Mouse (Mus musculus) neural tube, embryonic 14.5 days (tissue): ENCODE results near the gene Neurog1. TPM values are rescaled to one million over a fixed set of nuclear protein-coding genes. Genes with fewer than 3 reads are reported as not detected.
A peak's percentile ranks its signal among the peaks of the same experiment; 100 is the strongest.

Experiments used
- ATAC-seq: fragments of 200-750 bp; cut with Nextera tagmentation; 2 replicates; pipeline ENCODE4 v1.8.0; 2017; ENCODE audit warnings: low read depth, mild to moderate bottlenecking, moderate TSS enrichment, moderate library complexity
- H3K27ac ChIP-seq: fragments of 300-500 bp; sonication (generic); 2 replicates; pipeline ENCODE4 v1.5.1; 2014; ENCODE audit warnings: low read depth, mild to moderate bottlenecking, control low read depth, low read length, moderate library complexity, mixed read lengths
- H3K27me3 ChIP-seq: fragments of 300-500 bp; sonication (generic); 2 replicates; pipeline ENCODE4 v1.6.1; 2014; ENCODE audit warnings: low read length; ENCODE audit not compliant: control insufficient read depth, insufficient read depth
- H3K36me3 ChIP-seq: fragments of 300-500 bp; sonication (generic); 2 replicates; pipeline ENCODE4 v1.6.1; 2014; ENCODE audit warnings: low read length, mixed read lengths; ENCODE audit not compliant: control insufficient read depth, insufficient read depth
- H3K4me1 ChIP-seq: fragments of 300-500 bp; sonication (generic); 2 replicates; pipeline ENCODE4 v1.6.1; 2014; ENCODE audit warnings: low read length; ENCODE audit not compliant: control insufficient read depth, insufficient read depth
- H3K4me2 ChIP-seq: fragments of 300-500 bp; sonication (generic); 2 replicates; pipeline ENCODE4 v1.6.1; 2014; ENCODE audit warnings: mild to moderate bottlenecking, low read depth, low read length, control low read depth
- H3K4me3 ChIP-seq: fragments of 300-500 bp; sonication (generic); 2 replicates; pipeline ENCODE4 v1.5.1; 2014; ENCODE audit warnings: low read depth, low read length, control low read depth, mixed read lengths
- H3K9ac ChIP-seq: fragments of 300-500 bp; sonication (generic); replicated peaks from 2 replicates; pipeline ENCODE4 v1.6.1; 2014; ENCODE audit warnings: low read depth, mild to moderate bottlenecking, control low read depth, low read length, mixed read lengths
- H3K9me3 ChIP-seq: fragments of 300-500 bp; sonication (generic); 2 replicates; pipeline ENCODE4 v1.6.1; 2016; ENCODE audit warnings: low read length; ENCODE audit not compliant: control insufficient read depth
- WGBS: fragments of 180-500 bp; shearing (Covaris S2); extraction: QIAGEN DNeasy Blood & Tissue Kit; methylation state at CpG from one replicate; pipeline ENCODE4 v1.1.7; 2014; 5-methylcytosine and 5-hydroxymethylcytosine counted together
- polyA plus RNA-seq: library from polyadenylated mRNA; unstranded; fragments of >200 nt; fragmentation: Nextera tagmentation; extraction: Ambion mirVana; gene quantifications from 2 replicates; pipeline ENCODE4 v1.2.1, GENCODE M21; 2014

The Neurog1 gene
- polyA plus RNA-seq, 1 experiment from 2014 or later: 0.16 TPM

GRCm38 (mm10) chr13:56209067-56209411 is 42.9 kb downstream of the Neurog1 start:
- Histone ChIP-seq H3K9ac (no peak overlapping the region), H3K4me1 (peaks cover 4% of the 10 kb centered on the region; the same call in 1 of the 2 replicates), H3K27me3 (peaks cover 7% of the 10 kb centered on the region; the same call in 1 of the 2 replicates), H3K36me3 (no peaks in the 10 kb centered on the region), H3K4me2 (peak overlapping the region; percentile 17; the same call in 1 of the 2 replicates), H3K9me3 (peaks cover 6% of the 10 kb centered on the region; the same call in 1 of the 2 replicates), H3K4me3 (no peak overlapping the region), H3K27ac (no peak overlapping the region)
- WGBS: 16% methylated on average over 8 of the region's 8 CpGs
- ATAC-seq: 0 out of 2 replicates have a peak, but pooled peaks have one; percentile 28

- Histone ChIP-seq H3K4me3 (no peak overlapping the region), H3K9me3 (peaks cover 6% of the 10 kb centered on the region; the same call in 1 of the 2 replicates), H3K4me1 (peaks cover 4% of the 10 kb centered on the region; the same call in 1 of the 2 replicates), H3K27me3 (peaks cover 7% of the 10 kb centered on the region; the same call in 1 of the 2 replicates), H3K4me2 (peak overlapping the region; percentile 17; the same call in 1 of the 2 replicates), H3K27ac (no peak overlapping the region), H3K9ac (no peak overlapping the region), H3K36me3 (no peaks in the 10 kb centered on the region)
- ATAC-seq: no peak
- WGBS: 2% methylated on average over 32 of the region's 35 CpGs
Observed at GRCm38 (mm10) chr13:56208225-56209066, 43.5 kb downstream of the Neurog1 start.

Other genes with a start within 250 kb of the Neurog1 start
- 273 and 328 TPM in 2 replicates for gene H2afy, start 115.8 kb downstream of the Neurog1 start, polyA plus RNA-seq
- gene Tifab, start 73.3 kb downstream of the Neurog1 start, polyA plus RNA-seq: 0.28 and 0.68 TPM in 2 replicates
- gene Cxcl14, start 44.4 kb upstream of the Neurog1 start, polyA plus RNA-seq: 1.6 and 2.5 TPM in 2 replicates
- not detected in 2 replicates for gene Gm3045, start 174.4 kb upstream of the Neurog1 start, polyA plus RNA-seq
- not detected in 2 replicates for gene Slc25a48, start 186.2 kb upstream of the Neurog1 start, polyA plus RNA-seq
- not detected in 2 replicates for gene Il9, start 230.1 kb upstream of the Neurog1 start, polyA plus RNA-seq